Mouse (Mus musculus): Measurements from ENCODE around the gene Usp7. TPM values are rescaled to one million over a fixed set of nuclear protein-coding genes. Genes with fewer than 3 reads are reported as not detected.

The Usp7 gene
- polyA plus RNA-seq, 1 experiment from 2014 or later: 26.5 TPM

GRCm38 (mm10) chr16:8823661-8824060 is 31.6 kb upstream of the Usp7 start:
- peaks cover 3% of the 10 kb centered on the region; the same call in 1 of the 2 replicates for H3K27me3 ChIP-seq
- 30% methylated on average over 2 of the region's 2 CpGs for WGBS (ENCODE audit: insufficient replicate concordance)
- peak; percentile 43 for DNase-seq
- no peaks in the 10 kb centered on the region for H3K9me3 ChIP-seq (replicated peaks)
- peak; percentile 79 for ATAC-seq (ENCODE audit: low read depth)
- no peak overlapping the region for H3K4me3 ChIP-seq (replicated peaks)
- H3K4me2 ChIP-seq: 0 out of 2 replicates have a peak overlapping the region, but pooled peaks have one; percentile 28
- H3K9ac ChIP-seq: peak overlapping the region; percentile 34; the same call in 1 of the 2 replicates
- H3K27ac ChIP-seq: peak overlapping the region; percentile 81
- H3K4me1 ChIP-seq (replicated peaks): peaks cover 33% of the 10 kb centered on the region
- no peaks in the 10 kb centered on the region for H3K36me3 ChIP-seq

GRCm38 (mm10) chr16:8822586-8822985 is 30.5 kb upstream of the Usp7 start:
- Histone ChIP-seq H3K4me3 (replicated peaks) (no peak overlapping the region), H3K9ac (no peak overlapping the region), H3K36me3 (no peaks in the 10 kb centered on the region), H3K27me3 (peaks cover 5% of the 10 kb centered on the region; the same call in 1 of the 2 replicates), H3K4me2 (no peak overlapping the region), H3K27ac (peak overlapping the region; percentile 81; the same call in 1 of the 2 replicates), H3K4me1 (replicated peaks) (peaks cover 27% of the 10 kb centered on the region), H3K9me3 (replicated peaks) (no peaks in the 10 kb centered on the region)
- no peak for DNase-seq
- WGBS (ENCODE audit: insufficient replicate concordance): 70% methylated on average over 4 of the region's 4 CpGs
- ATAC-seq (ENCODE audit: low read depth): no peak

- no peak overlapping the region for H3K4me2 ChIP-seq
- DNase-seq: no peak
- peaks cover 27% of the 10 kb centered on the region for H3K4me1 ChIP-seq (replicated peaks)
- H3K27ac ChIP-seq: no peak overlapping the region
- no peak overlapping the region for H3K9ac ChIP-seq
- peaks cover 5% of the 10 kb centered on the region; the same call in 1 of the 2 replicates for H3K27me3 ChIP-seq
- no peak overlapping the region for H3K4me3 ChIP-seq (replicated peaks)
- ATAC-seq (ENCODE audit: low read depth): no peak
- no peaks in the 10 kb centered on the region for H3K36me3 ChIP-seq
- 87% methylated on average over 1 of the region's 1 CpGs for WGBS (ENCODE audit: insufficient replicate concordance)
- H3K9me3 ChIP-seq (replicated peaks): no peaks in the 10 kb centered on the region
Measured at GRCm38 (mm10) chr16:8821429-8821828, 29.3 kb upstream of the Usp7 start.

- H3K4me2 ChIP-seq: no peak overlapping the region
- no peak overlapping the region for H3K9ac ChIP-seq
- H3K27ac ChIP-seq: no peak overlapping the region
- no peak overlapping the region for H3K4me3 ChIP-seq (replicated peaks)
- H3K27me3 ChIP-seq: peaks cover 5% of the 10 kb centered on the region; the same call in 1 of the 2 replicates
- H3K4me1 ChIP-seq (replicated peaks): peaks cover 14% of the 10 kb centered on the region
- 62% methylated on average over 4 of the region's 4 CpGs for WGBS (ENCODE audit: insufficient replicate concordance)
- DNase-seq (no peak), ATAC-seq (ENCODE audit: low read depth) (no peak)
- H3K9me3 ChIP-seq (replicated peaks): no peaks in the 10 kb centered on the region
- H3K36me3 ChIP-seq: no peaks in the 10 kb centered on the region
Measured at GRCm38 (mm10) chr16:8817872-8818271, 25.8 kb upstream of the Usp7 start.

GRCm38 (mm10) chr16:8810399-8811127 is 18.5 kb upstream of the Usp7 start:
- peaks cover 3% of the 10 kb centered on the region; the same call in 1 of the 2 replicates for H3K27me3 ChIP-seq
- peaks cover 42% of the 10 kb centered on the region for H3K4me1 ChIP-seq (replicated peaks)
- DNase-seq: peak; percentile 89
- peak; percentile 96 for ATAC-seq (ENCODE audit: low read depth)
- no peaks in the 10 kb centered on the region for H3K9me3 ChIP-seq (replicated peaks)
- peak overlapping the region; percentile 62 for H3K4me2 ChIP-seq
- peak overlapping the region; percentile 95 for H3K27ac ChIP-seq
- no peaks in the 10 kb centered on the region for H3K36me3 ChIP-seq
- WGBS (ENCODE audit: insufficient replicate concordance): 70% methylated on average over 14 of the region's 14 CpGs
- peak overlapping the region; percentile 72 for H3K9ac ChIP-seq
- H3K4me3 ChIP-seq (replicated peaks): peak overlapping the region; percentile 49

- WGBS (ENCODE audit: insufficient replicate concordance): 18% methylated on average over 4 of the region's 4 CpGs
- Histone ChIP-seq H3K27me3 (peaks cover 3% of the 10 kb centered on the region; the same call in 1 of the 2 replicates), H3K9me3 (replicated peaks) (no peaks in the 10 kb centered on the region), H3K9ac (no peak overlapping the region), H3K4me3 (replicated peaks) (no peak overlapping the region), H3K36me3 (no peaks in the 10 kb centered on the region), H3K4me1 (replicated peaks) (peaks cover 25% of the 10 kb centered on the region), H3K4me2 (no peak overlapping the region), H3K27ac (no peak overlapping the region)
- DNase-seq: peak; percentile 57
- ATAC-seq (ENCODE audit: low read depth): no peak
Measured at GRCm38 (mm10) chr16:8806703-8807102, 14.6 kb upstream of the Usp7 start.

GRCm38 (mm10) chr16:8795906-8796305 is 3.8 kb upstream of the Usp7 start:
- no peak overlapping the region for H3K4me3 ChIP-seq (replicated peaks)
- ATAC-seq (ENCODE audit: low read depth): no peak
- H3K9me3 ChIP-seq (replicated peaks): peaks cover 7% of the 10 kb centered on the region
- no peaks in the 10 kb centered on the region for H3K4me1 ChIP-seq (replicated peaks)
- DNase-seq: no peak
- no peak overlapping the region for H3K27ac ChIP-seq
- no peak overlapping the region for H3K9ac ChIP-seq
- no peaks in the 10 kb centered on the region for H3K36me3 ChIP-seq
- no peak overlapping the region for H3K4me2 ChIP-seq
- H3K27me3 ChIP-seq: no peaks in the 10 kb centered on the region
- whole genome bisulfite sequencing (ENCODE audit: insufficient replicate concordance): 61% methylated on average over 2 of the region's 2 CpGs

- Histone ChIP-seq H3K9ac (no peak overlapping the region), H3K27me3 (no peaks in the 10 kb centered on the region), H3K36me3 (no peaks in the 10 kb centered on the region), H3K4me2 (no peak overlapping the region), H3K4me3 (replicated peaks) (no peak overlapping the region), H3K27ac (no peak overlapping the region), H3K9me3 (replicated peaks) (no peaks in the 10 kb centered on the region), H3K4me1 (replicated peaks) (no peaks in the 10 kb centered on the region)
- WGBS (ENCODE audit: insufficient replicate concordance): 3% methylated on average over 3 of the region's 3 CpGs
- DNase-seq (no peak), ATAC-seq (ENCODE audit: low read depth) (no peak)
Measured at GRCm38 (mm10) chr16:8794952-8795351, 2.8 kb upstream of the Usp7 start.

- no peaks in the 10 kb centered on the region for H3K27me3 ChIP-seq
- no peak overlapping the region for H3K9ac ChIP-seq
- no peak overlapping the region for H3K27ac ChIP-seq
- ATAC-seq (ENCODE audit: low read depth) (no peak), DNase-seq (no peak)
- 75% methylated on average over 4 of the region's 4 CpGs for WGBS (ENCODE audit: insufficient replicate concordance)
- no peaks in the 10 kb centered on the region for H3K4me1 ChIP-seq (replicated peaks)
- H3K4me3 ChIP-seq (replicated peaks): no peak overlapping the region
- no peak overlapping the region for H3K4me2 ChIP-seq
- no peaks in the 10 kb centered on the region for H3K9me3 ChIP-seq (replicated peaks)
- H3K36me3 ChIP-seq: no peaks in the 10 kb centered on the region
Measured at GRCm38 (mm10) chr16:8790886-8791285, 1.2 kb downstream of the Usp7 start.

- no peaks in the 10 kb centered on the region for H3K27me3 ChIP-seq
- H3K36me3 ChIP-seq: no peaks in the 10 kb centered on the region
- ATAC-seq (ENCODE audit: low read depth): no peak
- H3K27ac ChIP-seq: no peak overlapping the region
- no peak overlapping the region for H3K4me2 ChIP-seq
- no peaks in the 10 kb centered on the region for H3K9me3 ChIP-seq (replicated peaks)
- no peak for DNase-seq
- 44% methylated on average over 3 of the region's 3 CpGs for WGBS (ENCODE audit: insufficient replicate concordance)
- peaks cover 20% of the 10 kb centered on the region for H3K4me1 ChIP-seq (replicated peaks)
- no peak overlapping the region for H3K9ac ChIP-seq
- no peak overlapping the region for H3K4me3 ChIP-seq (replicated peaks)
Measured at GRCm38 (mm10) chr16:8784753-8785152, 7.4 kb downstream of the Usp7 start.

GRCm38 (mm10) chr16:8783198-8783913 is 8.8 kb downstream of the Usp7 start:
- DNase-seq (no peak), ATAC-seq (ENCODE audit: low read depth) (no peak)
- Histone ChIP-seq H3K4me1 (replicated peaks) (peaks cover 27% of the 10 kb centered on the region), H3K4me3 (replicated peaks) (no peak overlapping the region), H3K9me3 (replicated peaks) (no peaks in the 10 kb centered on the region), H3K4me2 (no peak overlapping the region), H3K36me3 (no peaks in the 10 kb centered on the region), H3K9ac (no peak overlapping the region), H3K27ac (no peak overlapping the region), H3K27me3 (no peaks in the 10 kb centered on the region)
- 66% methylated on average over 16 of the region's 16 CpGs for whole genome bisulfite sequencing (ENCODE audit: insufficient replicate concordance)

Measured in liver, embryonic 13.5 days (tissue).